Mouse (Mus musculus) cortical plate, adult 2 months (tissue): Measurements from ENCODE around the gene Gfi1b. TPM values are rescaled to one million over a fixed set of nuclear protein-coding genes. Genes with fewer than 3 reads are reported as not detected.

ENCODE experiments used
- H3K27ac ChIP-seq: fragments of 200-500 bp; 2 replicates; pipeline ENCODE4 v1.5.1; 2012; ENCODE audit warnings: low read length, control low read depth, inconsistent platforms; ENCODE audit not compliant: insufficient read depth
- H3K4me1 ChIP-seq: fragments of 200-500 bp; 2 replicates; pipeline ENCODE4 v1.6.1; 2011; ENCODE audit warnings: low read length; ENCODE audit not compliant: control insufficient read depth, insufficient read depth
- H3K4me3 ChIP-seq: fragments of 200-500 bp; 2 replicates; pipeline ENCODE4 v1.5.1; 2011; ENCODE audit warnings: mild to moderate bottlenecking, low read length, control low read depth; ENCODE audit not compliant: insufficient read depth
- CTCF ChIP-seq: fragments of 200-500 bp; IDR thresholded peaks from 2 replicates; pipeline ENCODE4 v1.5.1; 2011; ENCODE audit warnings: mild to moderate bottlenecking, control low read depth, low read length; ENCODE audit not compliant: insufficient read depth; ENCODE audit errors: extremely low read depth
- POLR2A ChIP-seq: fragments of 200-500 bp; IDR thresholded peaks from 2 replicates; pipeline ENCODE4 v1.6.1; 2011; ENCODE audit warnings: mild to moderate bottlenecking, low read length, control low read depth; ENCODE audit not compliant: insufficient read depth; ENCODE audit errors: extremely low read depth
- polyA plus RNA-seq: library from polyadenylated mRNA; depleted of rRNA; stranded (reverse); fragments of >200 nt; gene quantifications from 2 replicates; pipeline ENCODE4 v1.2.3, GENCODE M21; 2012

Gene Gfi1b
- polyA plus RNA-seq, 1 experiment, result not detected

DNA sequence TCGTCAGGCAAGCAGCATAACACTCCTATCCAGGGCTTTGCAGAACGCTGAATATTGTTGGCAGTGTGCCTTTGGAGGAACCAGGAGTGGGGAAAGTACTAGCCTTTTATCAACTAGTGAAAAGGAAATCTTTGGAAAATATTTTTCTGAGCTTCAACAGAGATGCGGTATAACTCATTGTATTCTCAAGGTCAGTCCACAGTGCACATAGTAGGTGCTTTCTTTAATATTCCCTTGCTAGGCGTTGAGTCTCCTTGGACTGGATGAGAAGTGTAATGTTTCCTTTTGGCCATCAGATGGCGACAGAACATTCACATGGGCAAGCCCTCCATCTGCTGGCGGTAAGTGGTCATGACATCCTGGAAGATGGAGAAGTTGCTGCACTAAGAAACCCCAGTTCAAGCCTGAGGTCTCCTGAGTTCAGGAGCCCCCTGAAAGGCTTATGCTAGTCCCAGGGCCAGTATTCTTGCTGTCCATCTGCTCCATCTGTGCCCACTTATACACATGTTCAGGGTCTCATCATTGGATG is 36.7 kb downstream of the Gfi1b start:
- Histone ChIP-seq H3K4me1 (no peaks in the 10 kb centered on the region), H3K27ac (no peak overlapping the region), H3K4me3 (no peak overlapping the region)
- TF ChIP-seq POLR2A (no peak), CTCF (peak; percentile 100)

- Histone ChIP-seq H3K27ac (peak within 1 kb of the TSS; percentile 32; the same call in 1 of the 2 replicates), H3K4me1 (no peaks in the 10 kb centered on the region), H3K4me3 (peak within 1 kb of the TSS; percentile 84)
- TF ChIP-seq CTCF (no peak), POLR2A (no peak)
These were observed 38.1 kb downstream of the Gfi1b start, which contains the start of gene Gtf3c5 for GRCm38 (mm10) chr2:28583651-28584050. Gene Gtf3c5 (minus strand): TSS chr2:28583751.

- peak overlapping the region; percentile 84 for H3K4me3 ChIP-seq
- no peaks in the 10 kb centered on the region for H3K4me1 ChIP-seq
- TF ChIP-seq POLR2A (peak; percentile 47), CTCF (no peak)
- H3K27ac ChIP-seq, result peak overlapping the region; percentile 32; the same call in 1 of the 2 replicates
These were observed 39.0 kb downstream of the Gfi1b start for GRCm38 (mm10) chr2:28582647-28583353.

- Histone ChIP-seq H3K4me3 (no peak overlapping the region), H3K4me1 (no peaks in the 10 kb centered on the region), H3K27ac (no peak overlapping the region)
- TF ChIP-seq POLR2A, result no peak
- peak; percentile 46; the same call in 1 of the 2 replicates for TF ChIP-seq CTCF
These were observed 43.8 kb downstream of the Gfi1b start for GRCm38 (mm10) chr2:28578003-28578402.

- no peak overlapping the region for H3K27ac ChIP-seq
- H3K4me1 ChIP-seq, result no peaks in the 10 kb centered on the region
- TF ChIP-seq CTCF (no peak), POLR2A (no peak)
- H3K4me3 ChIP-seq, result no peak overlapping the region
These were observed 45.0 kb downstream of the Gfi1b start for GRCm38 (mm10) chr2:28576815-28577214.

DNA sequence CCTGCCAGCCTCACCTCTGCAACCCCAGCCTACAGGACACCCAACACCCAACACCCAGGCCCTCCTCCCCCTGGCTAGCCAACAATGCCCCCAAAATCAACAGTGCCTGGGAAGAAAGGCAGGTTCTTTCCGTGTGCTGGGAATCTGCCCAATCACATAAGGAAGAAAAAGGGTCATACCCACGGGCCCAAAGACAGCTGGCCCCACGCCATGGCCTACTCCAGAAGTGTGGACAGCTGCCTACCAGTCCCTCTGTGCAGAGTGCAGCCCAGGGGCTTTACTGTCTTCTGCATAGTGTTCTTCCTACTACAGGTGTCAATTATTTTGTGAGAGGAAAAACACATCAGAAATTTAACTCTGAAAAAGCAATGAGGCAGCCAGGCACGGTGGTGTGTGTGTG is 46.4 kb downstream of the Gfi1b start:
- H3K4me3 ChIP-seq, result no peak overlapping the region
- H3K27ac ChIP-seq, result no peak overlapping the region
- TF ChIP-seq CTCF (no peak), POLR2A (no peak)
- H3K4me1 ChIP-seq, result no peaks in the 10 kb centered on the region

DNA sequence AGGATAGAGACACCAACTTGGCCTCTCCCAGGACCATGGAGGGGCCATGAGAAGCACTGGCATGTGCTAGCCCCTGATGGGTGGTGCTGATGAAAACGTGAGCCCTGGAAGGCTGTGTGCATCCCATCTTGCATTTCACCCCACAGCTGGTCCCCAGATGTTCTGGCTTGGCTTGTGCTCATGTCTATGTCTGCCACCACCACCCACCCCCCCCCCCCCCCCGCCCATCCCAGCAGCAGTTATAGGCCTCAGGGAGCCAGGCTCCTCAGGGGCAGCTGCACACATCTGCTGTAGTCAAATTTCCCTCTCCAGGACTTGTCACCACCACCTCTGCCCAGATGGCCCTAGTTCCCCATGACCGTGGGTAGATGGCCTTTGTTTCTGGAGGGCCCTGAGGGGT is 51.9 kb downstream of the Gfi1b start:
- no peak overlapping the region for H3K27ac ChIP-seq
- no peaks in the 10 kb centered on the region for H3K4me1 ChIP-seq
- no peak for TF ChIP-seq POLR2A
- TF ChIP-seq CTCF, result no peak

DNA sequence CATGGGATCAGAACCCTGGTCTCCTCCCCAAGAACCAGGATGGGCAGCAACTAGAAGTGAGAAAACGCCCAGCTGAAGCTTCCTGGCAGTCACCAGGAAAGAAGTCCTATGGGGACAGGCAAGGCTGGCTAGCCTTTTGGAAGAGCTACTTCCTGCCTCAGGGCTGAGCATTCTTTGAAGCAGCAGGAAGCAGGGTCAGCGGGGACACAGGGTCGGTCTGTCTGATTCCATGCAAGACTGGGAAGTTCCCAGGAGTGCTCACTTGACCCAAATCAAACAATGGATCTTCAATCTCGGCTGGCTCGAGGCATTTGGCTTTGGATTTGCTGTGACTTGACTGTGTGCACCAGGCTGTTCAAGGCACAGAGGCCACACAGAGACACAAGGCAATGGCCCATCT is 55.2 kb downstream of the Gfi1b start:
- Histone ChIP-seq H3K4me1 (no peaks in the 10 kb centered on the region), H3K27ac (0 out of 2 replicates have a peak overlapping the region, but pooled peaks have one; percentile 51), H3K4me3 (no peak overlapping the region)
- TF ChIP-seq CTCF (no peak), POLR2A (no peak)

More for the DNA sequence above, 51.9 kb downstream of the Gfi1b start:
- H3K4me3 ChIP-seq, result no peak overlapping the region

DNA sequence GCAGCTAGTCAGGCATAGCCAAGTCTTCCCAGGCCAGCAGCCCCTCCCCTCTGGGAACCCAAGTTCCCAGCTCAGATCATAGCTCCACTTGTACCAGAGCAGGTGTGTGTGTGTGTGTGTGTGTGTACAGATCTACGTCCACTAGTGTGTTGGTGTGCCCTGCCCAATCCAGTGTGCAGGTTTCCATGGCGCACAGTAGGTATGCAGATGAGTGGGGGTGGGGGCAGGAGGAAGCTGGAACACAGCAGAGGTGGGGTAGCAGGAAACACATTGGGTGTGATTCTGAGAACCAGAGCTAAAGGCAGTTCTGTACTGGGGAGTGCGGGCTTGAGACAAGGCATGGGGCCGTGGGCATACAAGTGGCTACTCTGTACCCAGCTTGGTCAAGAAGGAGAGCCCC is 57.4 kb downstream of the Gfi1b start:
- no peaks in the 10 kb centered on the region for H3K4me1 ChIP-seq
- no peak overlapping the region for H3K27ac ChIP-seq

DNA sequence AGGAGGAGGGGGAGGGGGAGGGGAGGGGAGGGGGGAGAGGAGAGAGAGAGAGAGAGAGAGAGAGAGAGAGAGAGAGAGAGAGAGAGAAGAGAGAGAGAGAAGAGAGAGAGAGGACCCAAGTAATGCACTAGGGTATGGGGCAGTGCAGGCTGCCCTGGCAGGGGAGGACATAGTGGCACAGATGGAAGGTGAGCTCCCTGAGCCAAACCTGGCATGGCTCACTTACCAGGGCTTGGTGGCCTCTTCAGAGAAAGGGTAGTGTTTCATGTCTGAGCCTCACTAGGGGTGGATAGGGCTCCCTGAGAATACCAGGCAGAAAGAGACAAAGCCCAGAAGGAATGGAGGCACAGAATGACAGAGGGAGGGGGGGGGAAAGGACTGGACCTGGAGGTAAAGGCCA is 58.0 kb downstream of the Gfi1b start:
- H3K27ac ChIP-seq, result no peak overlapping the region
- TF ChIP-seq CTCF, result no peak
- no peak for TF ChIP-seq POLR2A
- H3K4me1 ChIP-seq, result no peaks in the 10 kb centered on the region
- no peak overlapping the region for H3K4me3 ChIP-seq

More for the DNA sequence above, 57.4 kb downstream of the Gfi1b start:
- TF ChIP-seq CTCF (no peak), POLR2A (no peak)
- no peak overlapping the region for H3K4me3 ChIP-seq
